Mouse (Mus musculus): ENCODE measurements around the gene Mxd1.

Gene Mxd1

DNA sequence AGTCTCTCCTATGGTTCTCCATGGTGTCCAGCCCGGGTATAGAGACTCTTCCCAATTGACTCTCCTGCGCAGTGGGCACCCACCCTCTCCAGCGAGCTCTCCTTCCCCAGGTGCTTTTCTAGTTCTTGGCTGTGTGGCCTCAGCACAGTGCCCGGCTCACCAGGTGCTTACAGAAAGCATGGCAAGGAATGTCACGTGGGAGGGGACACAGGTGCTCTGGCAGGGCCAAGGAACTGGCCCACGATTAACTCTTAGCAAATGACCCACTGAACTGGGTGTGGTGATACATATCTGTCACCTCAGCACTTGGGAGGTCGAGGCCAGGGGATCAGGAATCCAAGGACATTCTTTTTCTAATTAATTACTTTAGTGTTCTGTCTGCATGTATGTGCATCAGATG lies 22.8 kb downstream of the Mxd1 start:
- no peak for DNase-seq (ENCODE audit: low spot score)

DNA sequence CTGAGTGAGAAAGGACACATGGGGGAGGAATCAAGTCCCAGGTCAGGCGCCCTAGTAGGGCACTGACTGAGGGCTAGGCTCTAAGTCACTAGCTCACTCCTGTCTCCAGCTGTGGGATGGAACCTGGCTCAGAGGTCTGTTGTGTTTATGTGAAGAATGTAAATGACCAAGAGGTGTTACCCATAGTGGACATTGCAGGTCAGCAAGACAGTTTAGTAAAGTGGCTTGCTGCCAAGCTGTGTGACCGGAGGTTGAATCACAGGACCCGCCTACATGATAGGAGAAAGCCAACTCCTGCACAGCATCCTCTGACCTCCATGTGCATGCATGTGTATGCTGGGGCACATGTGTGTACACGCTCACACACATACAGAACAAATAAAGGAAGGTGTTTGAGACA lies 23.4 kb downstream of the Mxd1 start:
- no peak for DNase-seq (ENCODE audit: low spot score)

GRCm38 (mm10) chr6:86644775-86645400 lies 24.1 kb downstream of the Mxd1 start:
- no peak for DNase-seq (ENCODE audit: low spot score)

GRCm38 (mm10) chr6:86641716-86642115 lies 27.2 kb downstream of the Mxd1 start:
- no peak for DNase-seq (ENCODE audit: low spot score)

GRCm38 (mm10) chr6:86640776-86641175 lies 28.2 kb downstream of the Mxd1 start:
- DNase-seq (ENCODE audit: low spot score), result no peak

DNA sequence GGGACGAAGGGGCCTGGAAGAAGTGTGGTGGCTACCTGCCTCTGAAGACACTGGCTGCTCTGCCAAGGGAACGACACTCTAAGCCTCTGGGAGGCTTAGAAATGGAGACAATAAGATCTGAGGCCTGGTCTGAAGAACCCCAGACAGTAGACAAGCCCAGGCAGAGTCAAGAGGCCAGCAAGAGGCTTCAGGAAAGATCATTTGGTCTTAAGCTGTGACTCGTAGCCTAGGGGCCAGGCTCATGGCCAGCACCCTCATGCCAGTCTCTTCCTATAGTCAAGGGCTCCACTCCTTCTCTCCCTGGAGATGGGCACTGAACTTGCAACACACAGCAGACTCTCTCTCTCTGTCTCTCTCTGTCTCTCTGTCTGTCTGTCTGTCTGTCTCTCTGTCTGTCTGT lies 28.8 kb downstream of the Mxd1 start:
- DNase-seq (ENCODE audit: low spot score), result no peak

DNA sequence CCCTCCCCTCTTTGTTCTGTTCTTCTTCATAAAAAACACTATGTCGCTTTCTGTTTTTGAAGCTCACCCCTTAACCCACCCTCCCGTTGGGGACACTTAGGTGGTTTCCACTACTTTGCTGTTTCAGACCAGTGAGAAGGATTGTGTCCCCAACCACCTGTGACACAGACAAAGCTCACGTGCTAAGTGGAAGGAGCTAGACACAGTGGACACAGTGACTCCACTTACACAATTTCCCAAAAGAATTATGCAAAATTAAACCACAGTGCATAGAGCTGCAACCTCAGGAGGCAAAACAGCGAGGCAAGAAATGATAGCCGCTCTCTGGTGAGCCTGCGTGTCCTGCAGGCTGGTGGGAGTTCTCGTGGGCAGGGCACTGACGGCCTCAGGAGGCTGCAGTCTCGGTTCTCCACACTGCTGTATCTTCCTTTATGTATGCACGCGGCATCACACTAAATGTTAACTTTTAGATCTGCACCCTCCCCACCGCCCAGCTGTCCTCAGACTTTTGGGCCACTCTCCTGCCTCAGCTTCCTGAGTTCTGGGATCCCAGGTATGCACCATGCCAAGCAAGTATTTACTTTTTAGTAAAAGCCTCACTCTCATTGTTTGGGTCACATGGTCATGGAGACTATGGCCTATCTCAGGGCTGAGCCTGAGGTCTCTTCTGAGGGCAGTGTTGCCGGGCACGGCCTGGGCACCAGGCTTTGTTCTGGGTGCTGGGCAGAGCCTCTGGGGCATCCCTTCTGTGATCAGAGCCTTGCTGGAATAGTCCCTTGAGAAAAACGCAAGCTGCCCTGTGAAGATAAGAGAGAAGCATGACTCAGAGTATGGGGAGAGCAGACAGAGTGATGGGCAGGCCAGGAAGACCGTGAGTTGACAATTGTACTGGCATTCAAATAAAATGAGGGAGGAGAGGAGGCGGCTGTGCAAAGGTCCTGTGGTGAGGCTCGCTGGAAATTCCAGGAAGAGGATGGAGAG lies 29.5 kb downstream of the Mxd1 start:
- DNase-seq (ENCODE audit: low spot score), result no peak

GRCm38 (mm10) chr6:86638434-86638833 lies 30.5 kb downstream of the Mxd1 start:
- no peak for DNase-seq (ENCODE audit: low spot score)

- DNase-seq (ENCODE audit: low spot score), result no peak
These were observed 31.1 kb downstream of the Mxd1 start for GRCm38 (mm10) chr6:86637860-86638259.

DNA sequence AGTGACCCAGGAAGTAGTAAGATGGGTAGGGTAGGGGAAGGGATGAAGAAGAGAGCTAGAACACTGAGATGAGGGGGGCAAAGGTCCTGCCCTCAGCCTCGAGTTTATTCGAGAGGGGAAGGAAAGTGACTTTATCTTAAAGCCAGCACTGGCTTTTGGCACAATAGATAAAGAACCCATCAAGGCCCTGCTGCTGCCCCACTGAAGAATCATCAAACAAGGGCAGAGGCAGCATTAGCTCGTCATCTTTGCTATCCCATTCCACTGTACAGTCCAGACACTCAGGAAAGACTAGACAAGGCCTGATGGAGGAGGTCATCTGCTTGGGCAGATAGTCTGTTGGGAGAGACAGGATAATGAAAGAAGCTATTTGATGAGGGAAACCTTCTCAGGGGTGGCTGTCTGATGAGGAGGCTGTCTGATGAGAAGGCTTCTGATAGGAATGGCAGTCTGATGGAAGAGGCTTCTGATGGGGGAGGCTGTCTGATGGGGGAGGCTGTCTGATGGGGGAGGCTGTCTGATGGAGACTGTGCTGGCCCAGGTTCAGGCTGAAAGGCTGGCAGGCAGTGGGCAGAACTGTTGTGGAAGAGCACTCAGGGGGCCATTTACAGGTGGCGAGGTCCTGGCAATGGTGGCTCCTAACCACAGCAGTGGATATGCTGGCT lies 31.7 kb downstream of the Mxd1 start:
- DNase-seq (ENCODE audit: low spot score), result no peak

DNA sequence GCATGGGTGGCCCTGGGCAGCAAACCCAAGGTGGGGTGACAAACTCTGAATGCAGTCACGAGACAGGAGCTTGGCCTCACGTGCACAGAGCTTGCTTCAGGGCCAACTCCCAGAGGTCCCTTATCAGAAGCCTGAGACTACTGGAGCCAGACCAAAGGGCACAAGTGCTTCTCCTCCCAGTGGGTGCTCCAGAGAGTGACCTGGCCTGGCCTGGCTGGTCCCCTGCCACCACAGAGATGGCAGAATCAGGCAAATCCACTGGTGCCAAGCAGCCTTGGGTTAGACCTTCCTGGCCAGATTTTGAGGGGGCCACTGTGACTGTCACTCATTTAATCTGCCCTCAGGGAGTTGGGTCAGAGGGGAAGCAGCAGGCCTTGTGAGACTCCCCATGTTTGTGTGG lies 32.5 kb downstream of the Mxd1 start:
- peak; percentile 15 for DNase-seq (ENCODE audit: low spot score)

GRCm38 (mm10) chr6:86630141-86630540 lies 38.8 kb downstream of the Mxd1 start:
- no peak for DNase-seq (ENCODE audit: low spot score)

- DNase-seq (ENCODE audit: low spot score), result peak; percentile 17
These were observed 41.0 kb downstream of the Mxd1 start, which contains the start of gene Asprv1 for GRCm38 (mm10) chr6:86627946-86628345. TSS of gene Asprv1 (plus strand) at chr6:86628164.

DNA sequence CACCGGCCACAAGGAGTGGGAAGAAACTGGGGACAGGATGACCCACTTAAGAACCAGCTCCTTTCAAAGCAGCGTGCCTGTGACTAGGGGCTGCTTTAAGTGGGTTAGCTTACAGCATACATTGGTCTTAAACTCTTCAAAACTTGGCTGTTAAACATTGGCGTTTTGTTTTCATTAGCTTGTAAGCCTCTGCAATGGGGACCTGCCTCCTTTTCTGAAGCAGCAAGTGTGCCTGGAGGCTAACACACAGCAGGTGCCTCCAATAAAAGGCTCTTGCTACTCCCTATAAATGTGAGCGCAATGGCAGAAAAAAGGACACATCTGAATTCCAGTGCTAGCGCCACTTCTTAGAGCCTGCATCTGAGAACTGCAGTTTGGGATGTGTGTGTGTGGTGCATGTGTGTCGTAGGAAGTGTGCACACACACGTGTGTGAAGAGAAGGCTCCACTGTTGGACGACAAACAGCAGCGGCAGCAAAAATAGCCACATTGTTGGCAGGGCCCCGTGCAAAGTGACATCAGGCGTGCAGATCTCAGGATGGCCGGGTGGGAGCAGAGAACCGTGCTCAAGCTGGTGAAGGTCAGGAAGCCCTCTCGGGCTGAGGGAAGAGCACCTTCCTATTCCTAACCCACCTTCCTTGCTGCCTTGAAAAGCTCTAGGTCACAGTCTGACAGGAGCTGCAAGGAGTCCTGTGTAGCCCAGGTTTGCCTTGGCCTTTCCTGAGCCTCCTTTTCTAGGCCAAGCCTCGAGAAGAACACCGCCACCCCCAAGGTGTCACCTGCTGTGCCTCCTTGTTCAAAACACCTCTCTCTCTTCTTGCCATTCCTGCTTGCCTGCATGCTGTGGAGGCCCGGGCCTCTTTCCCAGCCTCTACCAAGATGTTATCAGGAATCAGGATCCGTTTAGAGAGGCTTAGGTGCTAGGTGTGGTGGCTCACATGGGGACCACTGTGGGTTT lies 44.6 kb downstream of the Mxd1 start:
- DNase-seq (ENCODE audit: low spot score), result no peak

DNA sequence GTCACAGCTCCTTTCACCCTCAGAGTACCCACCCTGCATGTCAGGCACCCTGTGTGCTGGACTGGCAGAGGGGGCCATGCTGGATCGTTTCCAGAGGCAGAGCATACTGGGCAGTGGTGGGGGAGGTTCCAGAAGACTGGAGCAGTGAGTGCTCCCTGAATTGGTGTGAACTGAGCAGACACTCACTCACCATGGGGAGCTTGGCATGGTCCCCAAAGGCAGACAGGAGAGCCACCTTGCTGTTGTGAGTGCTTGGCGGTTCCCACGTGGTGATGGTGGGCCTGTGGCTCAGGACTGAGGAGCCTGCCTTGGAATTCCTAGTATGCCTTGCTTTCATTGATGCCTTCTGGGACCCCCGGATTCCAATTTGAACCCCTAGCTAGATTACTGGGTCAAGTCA lies 45.8 kb downstream of the Mxd1 start:
- no peak for DNase-seq (ENCODE audit: low spot score)

GRCm38 (mm10) chr6:86615301-86615700 lies 53.7 kb downstream of the Mxd1 start:
- DNase-seq (ENCODE audit: low spot score), result no peak

GRCm38 (mm10) chr6:86610714-86611113 lies 58.2 kb downstream of the Mxd1 start:
- peak; percentile 20 for DNase-seq (ENCODE audit: low spot score)

GRCm38 (mm10) chr6:86609235-86609634 lies 59.7 kb downstream of the Mxd1 start:
- no peak for DNase-seq (ENCODE audit: low spot score)

GRCm38 (mm10) chr6:86607471-86607870 lies 61.5 kb downstream of the Mxd1 start:
- DNase-seq (ENCODE audit: low spot score), result no peak

- DNase-seq (ENCODE audit: low spot score), result no peak
These were observed 62.7 kb downstream of the Mxd1 start for GRCm38 (mm10) chr6:86606289-86606688.

- peak; percentile 75 for DNase-seq (ENCODE audit: low spot score)
These were observed 63.7 kb downstream of the Mxd1 start for GRCm38 (mm10) chr6:86605260-86605659.
